Mouse (Mus musculus): ENCODE data around the gene Nup214. TPM values are rescaled to one million over a fixed set of nuclear protein-coding genes. Genes with fewer than 3 reads are reported as not detected.

Gene Nup214
- polyA plus RNA-seq, 1 experiment, result 47.0 TPM

DNA sequence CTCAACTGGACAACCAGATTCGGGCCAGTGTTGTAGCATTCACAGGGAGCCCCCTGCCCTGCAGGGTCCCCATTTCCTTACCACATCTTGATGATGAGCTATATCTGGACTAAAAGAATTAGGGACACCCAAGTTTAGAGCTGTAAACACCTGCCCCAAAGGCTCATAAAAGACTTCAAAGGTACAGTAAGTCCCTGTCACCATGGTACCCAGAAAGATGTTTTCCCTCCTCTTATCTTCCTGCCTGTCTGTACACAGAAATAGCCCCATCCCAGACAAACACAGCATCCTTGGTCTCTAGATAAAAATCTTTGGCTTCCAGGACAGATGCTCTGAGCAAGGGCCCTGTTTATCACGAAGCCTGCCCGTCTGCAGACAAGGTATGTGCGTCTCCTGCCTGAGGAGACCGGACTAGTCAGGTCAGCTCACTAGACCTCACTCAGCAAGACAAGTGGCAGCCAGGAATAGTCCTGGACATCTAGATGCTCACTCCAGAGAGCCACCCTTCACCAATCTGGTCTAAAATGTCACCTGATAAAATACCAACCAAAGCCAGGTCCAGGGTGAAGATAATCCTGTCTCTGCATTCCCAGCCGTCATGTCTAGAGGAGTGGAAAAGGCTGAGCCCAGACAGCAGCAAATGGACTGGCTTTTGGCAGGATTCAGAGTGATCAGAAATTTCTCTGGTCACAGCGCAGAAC lies 89.4 kb downstream of the Nup214 start:
- DNase-seq, result no peak
- Histone ChIP-seq H3K27me3 (ENCODE audit: control insufficient read depth, insufficient read depth, low read length) (no peaks in the 10 kb centered on the region), H3K4me1 (ENCODE audit: control insufficient read depth, insufficient read depth, low read length) (no peaks in the 10 kb centered on the region), H3K27ac (ENCODE audit: insufficient read depth, low read length) (no peak overlapping the region), H3K4me3 (replicated peaks; ENCODE audit: insufficient read depth, low read depth, low read length) (no peak overlapping the region)
- TF ChIP-seq POLR2A (IDR thresholded peaks at IDR 0.05; ENCODE audit: borderline replicate concordance, insufficient read depth, low read length) (no peak), CTCF (IDR thresholded peaks at IDR 0.05; ENCODE audit: borderline replicate concordance, insufficient read depth, low read depth, low read length) (no peak)
- 56% methylated on average over 7 of the region's 7 CpGs for WGBS

DNA sequence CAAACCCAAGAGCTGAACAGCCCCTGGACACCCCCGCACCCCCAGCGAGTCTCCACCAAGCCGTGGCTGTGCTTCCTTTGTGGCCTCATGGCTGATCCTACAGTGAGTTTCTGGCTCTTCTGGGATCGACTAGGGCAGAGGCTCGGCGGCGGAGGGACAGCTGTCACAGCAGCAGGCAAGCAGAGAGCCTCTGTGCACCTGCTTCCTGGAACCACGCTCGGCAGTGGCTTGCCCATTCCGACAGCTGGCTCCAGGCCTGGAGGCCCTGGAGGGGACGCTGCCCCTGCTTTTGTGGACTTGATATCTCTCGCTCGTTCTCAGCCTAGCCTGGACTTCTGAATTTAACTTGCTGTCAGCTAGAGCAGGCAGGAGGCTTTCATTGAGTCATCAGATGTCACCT lies 90.7 kb downstream of the Nup214 start:
- no peaks in the 10 kb centered on the region for H3K27me3 ChIP-seq (ENCODE audit: control insufficient read depth, insufficient read depth, low read length)
- DNase-seq, result no peak
- no peak overlapping the region for H3K4me3 ChIP-seq (replicated peaks; ENCODE audit: insufficient read depth, low read depth, low read length)
- H3K4me1 ChIP-seq (ENCODE audit: control insufficient read depth, insufficient read depth, low read length), result no peaks in the 10 kb centered on the region
- H3K27ac ChIP-seq (ENCODE audit: insufficient read depth, low read length), result no peak overlapping the region
- TF ChIP-seq CTCF (IDR thresholded peaks at IDR 0.05; ENCODE audit: borderline replicate concordance, insufficient read depth, low read depth, low read length) (no peak), POLR2A (IDR thresholded peaks at IDR 0.05; ENCODE audit: borderline replicate concordance, insufficient read depth, low read length) (no peak)
- WGBS, result 24% methylated on average over 13 of the region's 13 CpGs

DNA sequence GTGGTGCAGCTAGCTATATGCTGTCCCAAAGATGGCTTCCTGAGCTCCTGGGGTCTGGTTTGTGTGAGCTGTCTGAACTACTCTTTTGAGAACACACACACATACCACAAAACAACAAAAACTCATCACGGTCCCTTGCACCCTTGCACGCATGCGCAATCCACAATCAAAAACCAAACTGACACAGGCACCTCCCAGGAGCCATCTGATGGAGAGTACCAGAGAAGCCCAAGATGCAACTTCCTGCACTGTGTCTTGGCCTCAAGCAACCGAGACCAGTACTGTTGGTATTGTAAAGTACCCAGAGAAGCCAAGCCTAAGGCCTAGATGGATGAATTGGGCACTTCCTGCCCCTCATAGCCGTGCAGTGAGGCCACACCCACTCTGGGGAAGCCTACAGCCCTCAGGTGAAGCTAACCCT lies 91.1 kb downstream of the Nup214 start:
- H3K4me1 ChIP-seq (ENCODE audit: control insufficient read depth, insufficient read depth, low read length), result no peaks in the 10 kb centered on the region
- H3K4me3 ChIP-seq (replicated peaks; ENCODE audit: insufficient read depth, low read depth, low read length), result no peak overlapping the region
- no peaks in the 10 kb centered on the region for H3K27me3 ChIP-seq (ENCODE audit: control insufficient read depth, insufficient read depth, low read length)
- no peak for TF ChIP-seq CTCF (IDR thresholded peaks at IDR 0.05; ENCODE audit: borderline replicate concordance, insufficient read depth, low read depth, low read length)
- TF ChIP-seq POLR2A (IDR thresholded peaks at IDR 0.05; ENCODE audit: borderline replicate concordance, insufficient read depth, low read length), result no peak
- no peak for DNase-seq
- 80% methylated on average over 5 of the region's 5 CpGs for WGBS
- H3K27ac ChIP-seq (ENCODE audit: insufficient read depth, low read length), result no peak overlapping the region

DNA sequence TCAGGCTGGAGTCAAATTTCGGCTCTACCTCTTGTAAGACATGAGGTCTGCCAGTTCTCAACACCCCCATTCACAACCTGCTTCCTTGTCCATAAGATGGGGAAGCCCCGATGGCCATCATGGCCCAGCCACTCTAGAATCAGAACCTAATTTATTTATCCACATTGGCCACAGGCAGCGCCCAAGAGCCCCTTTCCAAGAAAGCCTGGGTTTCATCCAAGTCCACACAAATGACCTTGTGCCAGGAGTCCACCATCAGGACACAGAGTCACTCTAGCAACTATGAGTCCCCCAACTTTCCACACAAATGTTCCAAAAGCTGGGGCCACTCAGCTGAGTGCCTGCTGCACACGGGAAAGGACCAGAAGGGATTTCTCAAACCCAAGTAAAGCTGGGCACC lies 91.8 kb downstream of the Nup214 start:
- no peak for DNase-seq
- TF ChIP-seq CTCF (IDR thresholded peaks at IDR 0.05; ENCODE audit: borderline replicate concordance, insufficient read depth, low read depth, low read length), result no peak
- no peak for TF ChIP-seq POLR2A (IDR thresholded peaks at IDR 0.05; ENCODE audit: borderline replicate concordance, insufficient read depth, low read length)
- Histone ChIP-seq H3K27me3 (ENCODE audit: control insufficient read depth, insufficient read depth, low read length) (no peaks in the 10 kb centered on the region), H3K4me1 (ENCODE audit: control insufficient read depth, insufficient read depth, low read length) (no peaks in the 10 kb centered on the region), H3K27ac (ENCODE audit: insufficient read depth, low read length) (no peak overlapping the region), H3K4me3 (replicated peaks; ENCODE audit: insufficient read depth, low read depth, low read length) (no peak overlapping the region)
- 50% methylated on average over 4 of the region's 4 CpGs for WGBS

DNA sequence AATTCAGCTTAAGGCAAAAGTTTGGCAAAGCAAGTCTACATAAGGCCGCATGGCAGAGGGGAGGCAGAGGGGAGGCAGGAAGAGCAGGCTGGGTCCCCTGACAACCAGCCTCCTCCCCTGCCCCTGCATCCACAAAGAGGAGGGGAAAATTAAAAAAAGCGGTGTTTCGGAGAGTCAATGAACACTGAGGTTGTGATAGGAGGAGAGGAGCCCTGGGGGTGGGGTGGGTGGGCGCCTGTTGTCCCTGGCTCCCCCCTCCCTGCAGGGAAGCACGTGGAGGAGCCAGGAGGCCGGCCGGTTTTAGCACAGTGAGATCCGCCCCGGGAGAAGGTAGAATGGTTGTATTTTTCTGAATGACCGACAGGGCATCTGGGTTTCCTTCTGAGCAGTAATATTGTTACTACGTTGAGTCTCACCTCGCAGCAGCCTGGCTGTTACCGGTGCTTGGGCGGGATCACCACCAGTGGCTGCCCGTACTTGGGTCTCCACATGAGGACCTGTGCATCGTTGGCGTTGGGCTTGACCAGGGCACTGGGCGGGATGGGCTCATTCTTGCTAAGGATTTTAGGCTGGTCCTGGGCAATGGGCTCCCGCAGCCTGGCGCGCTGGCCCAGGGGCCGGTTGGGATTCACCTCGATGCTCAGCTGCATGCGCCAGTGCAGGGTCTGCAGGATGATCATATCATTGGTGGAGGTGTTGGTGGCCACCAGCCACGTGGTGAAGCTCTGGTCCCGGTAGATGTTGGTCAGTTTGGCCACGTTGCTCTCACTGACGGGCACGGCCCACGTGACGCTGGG lies 94.8 kb downstream of the Nup214 start:
- Histone ChIP-seq H3K27me3 (ENCODE audit: control insufficient read depth, insufficient read depth, low read length) (no peaks in the 10 kb centered on the region), H3K27ac (ENCODE audit: insufficient read depth, low read length) (no peak overlapping the region), H3K4me1 (ENCODE audit: control insufficient read depth, insufficient read depth, low read length) (no peaks in the 10 kb centered on the region), H3K4me3 (replicated peaks; ENCODE audit: insufficient read depth, low read depth, low read length) (no peak overlapping the region)
- TF ChIP-seq CTCF (IDR thresholded peaks at IDR 0.05; ENCODE audit: borderline replicate concordance, insufficient read depth, low read depth, low read length) (no peak), POLR2A (IDR thresholded peaks at IDR 0.05; ENCODE audit: borderline replicate concordance, insufficient read depth, low read length) (no peak)
- 67% methylated on average over 31 of the region's 31 CpGs for WGBS
- no peak for DNase-seq

DNA sequence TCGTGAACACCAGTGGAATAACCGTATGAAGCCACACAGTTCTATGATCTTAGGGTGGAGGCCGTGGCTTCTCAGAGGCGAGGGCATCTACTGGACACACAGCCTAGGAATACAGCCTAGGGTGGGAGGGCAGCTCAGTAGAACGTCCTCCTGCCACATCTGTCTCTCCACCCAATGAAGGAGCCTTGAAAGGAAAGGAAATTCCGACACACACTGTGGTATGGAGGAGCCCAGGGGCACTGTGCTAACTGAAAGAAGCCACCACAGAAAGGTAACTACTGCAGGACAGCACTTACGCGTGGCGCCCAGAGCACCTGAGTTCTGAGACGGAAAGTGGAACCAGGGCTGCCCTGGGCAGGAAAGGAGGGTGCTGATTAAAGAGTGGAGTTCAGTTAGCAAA lies 96.5 kb downstream of the Nup214 start:
- no peaks in the 10 kb centered on the region for H3K4me1 ChIP-seq (ENCODE audit: control insufficient read depth, insufficient read depth, low read length)
- DNase-seq, result no peak

DNA sequence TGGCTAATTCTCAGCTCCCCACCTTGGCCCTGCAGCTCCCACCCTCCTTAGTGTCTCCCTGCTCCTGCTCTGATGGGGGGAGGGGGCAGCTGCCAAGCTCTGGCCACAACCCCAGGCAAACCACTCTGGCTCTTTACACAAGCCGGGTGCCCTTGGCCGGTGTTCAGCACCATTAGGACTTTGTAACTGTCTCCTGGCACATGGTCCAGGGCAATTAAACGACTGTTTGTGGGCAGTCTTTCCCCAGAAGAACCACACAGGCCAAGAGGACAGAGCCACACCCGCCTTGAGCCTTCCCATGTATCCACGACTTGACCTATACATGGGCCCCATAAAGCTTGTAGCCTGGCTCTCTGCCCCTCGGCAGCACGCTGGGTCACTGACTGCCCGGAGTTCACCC lies 100.2 kb downstream of the Nup214 start:
- 22% methylated on average over 8 of the region's 8 CpGs for WGBS
- 0 out of 2 replicates have a peak, but pooled peaks cover 3% of the 10 kb centered on the region for H3K4me1 ChIP-seq (ENCODE audit: control insufficient read depth, insufficient read depth, low read length)
- H3K27ac ChIP-seq (ENCODE audit: insufficient read depth, low read length), result no peak overlapping the region
- H3K27me3 ChIP-seq (ENCODE audit: control insufficient read depth, insufficient read depth, low read length), result no peaks in the 10 kb centered on the region
- H3K4me3 ChIP-seq (replicated peaks; ENCODE audit: insufficient read depth, low read depth, low read length), result no peak overlapping the region
- TF ChIP-seq CTCF (IDR thresholded peaks at IDR 0.05; ENCODE audit: borderline replicate concordance, insufficient read depth, low read depth, low read length), result no peak
- no peak for DNase-seq

More for the DNA sequence above, 96.5 kb downstream of the Nup214 start:
- WGBS, result 95% methylated on average over 10 of the region's 10 CpGs
- H3K27ac ChIP-seq (ENCODE audit: insufficient read depth, low read length), result no peak overlapping the region
- H3K4me3 ChIP-seq (replicated peaks; ENCODE audit: insufficient read depth, low read depth, low read length), result no peak overlapping the region
- no peak for TF ChIP-seq CTCF (IDR thresholded peaks at IDR 0.05; ENCODE audit: borderline replicate concordance, insufficient read depth, low read depth, low read length)
- no peak for TF ChIP-seq POLR2A (IDR thresholded peaks at IDR 0.05; ENCODE audit: borderline replicate concordance, insufficient read depth, low read length)
- H3K27me3 ChIP-seq (ENCODE audit: control insufficient read depth, insufficient read depth, low read length), result no peaks in the 10 kb centered on the region

DNA sequence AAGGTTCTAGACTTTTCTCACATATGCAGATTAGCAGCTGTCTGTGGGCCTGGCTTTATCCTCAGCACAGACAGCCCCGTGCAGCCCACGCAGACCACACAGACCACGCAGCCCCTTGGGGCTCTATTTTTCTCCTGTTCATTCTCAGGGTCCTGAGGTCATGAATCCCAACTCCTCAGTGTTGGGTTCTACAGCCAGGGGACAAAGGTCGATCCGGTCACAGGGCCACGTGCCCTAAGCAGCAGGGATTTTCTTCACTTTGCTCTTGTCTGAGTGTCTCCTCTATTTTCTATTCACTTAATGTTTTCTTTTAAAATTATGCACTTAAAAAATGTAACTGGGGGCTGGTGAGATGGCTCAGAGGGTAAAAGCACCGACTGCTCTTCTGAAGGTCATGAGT lies 101.1 kb downstream of the Nup214 start:
- no peak overlapping the region for H3K4me3 ChIP-seq (replicated peaks; ENCODE audit: insufficient read depth, low read depth, low read length)
- 79% methylated on average over 7 of the region's 7 CpGs for WGBS
- H3K27ac ChIP-seq (ENCODE audit: insufficient read depth, low read length), result no peak overlapping the region
- TF ChIP-seq POLR2A (IDR thresholded peaks at IDR 0.05; ENCODE audit: borderline replicate concordance, insufficient read depth, low read length) (no peak), CTCF (IDR thresholded peaks at IDR 0.05; ENCODE audit: borderline replicate concordance, insufficient read depth, low read depth, low read length) (no peak)
- H3K27me3 ChIP-seq (ENCODE audit: control insufficient read depth, insufficient read depth, low read length), result no peaks in the 10 kb centered on the region
- no peak for DNase-seq
- 0 out of 2 replicates have a peak, but pooled peaks cover 3% of the 10 kb centered on the region for H3K4me1 ChIP-seq (ENCODE audit: control insufficient read depth, insufficient read depth, low read length)
